Mouse (Mus musculus) natural killer cell, adult 2 months (primary cell): ENCODE measurements around the gene Ablim2.

Source experiments
- DNase-seq, 2 experiments: peaks; one replicate each; pipeline ENCODE4 v3.0.0; 2022; ENCODE audit warnings: low spot score in 2 of 2

The Ablim2 gene

DNA sequence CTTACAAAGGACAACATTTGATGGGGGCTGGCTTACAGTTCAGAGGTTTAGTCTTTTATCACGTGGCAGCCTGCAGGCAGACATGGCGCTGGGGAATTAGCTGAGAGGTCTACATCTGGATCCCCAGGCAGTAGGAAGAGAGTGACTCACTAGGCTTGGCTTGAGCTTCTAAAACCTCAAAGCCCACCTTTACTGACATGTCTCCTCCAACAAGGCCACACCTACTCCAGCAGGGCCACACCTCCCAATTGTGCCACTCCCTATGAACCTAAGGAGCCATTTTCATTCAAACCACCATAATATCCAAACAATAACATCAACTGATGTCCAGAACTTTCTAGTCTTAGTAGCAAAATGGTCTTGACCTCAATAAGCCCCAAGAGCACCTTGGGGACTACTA, 12.6 kb downstream of the Ablim2 start:
- DNase-seq = no peak

- no peak for DNase-seq
Observed at GRCm38 (mm10) chr5:35770891-35771663, 13.4 kb downstream of the Ablim2 start.

DNA sequence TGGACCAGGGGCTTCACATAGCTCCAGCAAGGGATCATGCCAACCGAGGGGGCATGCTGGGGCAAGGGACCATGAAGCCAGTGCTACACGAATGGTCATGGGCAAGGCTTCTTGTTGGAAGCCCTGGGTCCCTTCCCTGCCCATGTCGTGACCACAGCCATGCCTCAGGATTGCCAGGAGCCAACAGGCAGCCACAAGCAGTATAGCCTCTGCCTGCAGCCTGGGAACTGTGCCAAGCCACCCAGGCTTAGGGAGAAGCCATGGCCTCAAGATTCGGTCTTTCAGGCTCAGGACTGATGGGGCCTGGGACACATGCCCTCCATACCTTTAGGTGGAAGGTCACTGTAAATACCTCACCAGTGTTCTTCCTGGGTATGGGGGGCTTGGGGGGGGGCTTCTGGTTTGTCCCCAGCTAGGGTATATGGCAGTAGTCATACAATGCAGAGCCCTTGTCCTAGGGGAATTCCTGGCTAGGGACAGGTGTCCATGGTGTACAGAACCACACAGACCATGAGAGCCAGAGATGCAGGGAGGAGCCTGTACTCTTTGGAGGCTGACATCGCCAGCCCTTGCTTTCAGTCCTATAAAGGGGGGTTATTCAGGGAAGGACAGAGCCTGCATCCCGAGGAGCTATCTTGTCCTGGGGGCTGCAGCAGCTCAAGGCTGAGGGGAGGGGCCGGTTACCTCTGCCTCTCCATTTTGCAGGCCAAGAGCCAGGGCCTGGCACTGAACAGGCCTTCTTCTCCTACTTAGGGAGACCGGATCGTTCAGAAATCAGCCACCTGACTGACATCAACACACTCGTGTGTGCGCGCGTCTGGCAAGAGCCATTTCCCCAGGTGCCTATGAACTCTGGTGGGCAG, 15.8 kb downstream of the Ablim2 start:
- DNase-seq = no peak

DNA sequence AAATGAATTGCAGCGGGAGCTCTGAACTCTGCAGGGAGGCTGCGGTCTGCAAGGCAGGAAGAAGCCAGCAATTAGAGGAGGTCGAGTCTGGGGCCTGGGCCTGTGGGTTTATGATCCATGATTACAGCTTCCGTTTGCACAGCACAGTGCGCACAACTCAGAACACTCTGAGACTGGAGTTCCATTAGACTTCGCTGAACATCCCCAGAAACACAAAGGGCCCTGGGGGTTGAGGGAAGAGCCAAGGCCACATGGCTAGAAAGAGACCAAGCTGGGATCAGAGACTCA, 16.4 kb downstream of the Ablim2 start:
- DNase-seq = no peak

GRCm38 (mm10) chr5:35781116-35781515, 23.4 kb downstream of the Ablim2 start:
- no peak for DNase-seq

DNA sequence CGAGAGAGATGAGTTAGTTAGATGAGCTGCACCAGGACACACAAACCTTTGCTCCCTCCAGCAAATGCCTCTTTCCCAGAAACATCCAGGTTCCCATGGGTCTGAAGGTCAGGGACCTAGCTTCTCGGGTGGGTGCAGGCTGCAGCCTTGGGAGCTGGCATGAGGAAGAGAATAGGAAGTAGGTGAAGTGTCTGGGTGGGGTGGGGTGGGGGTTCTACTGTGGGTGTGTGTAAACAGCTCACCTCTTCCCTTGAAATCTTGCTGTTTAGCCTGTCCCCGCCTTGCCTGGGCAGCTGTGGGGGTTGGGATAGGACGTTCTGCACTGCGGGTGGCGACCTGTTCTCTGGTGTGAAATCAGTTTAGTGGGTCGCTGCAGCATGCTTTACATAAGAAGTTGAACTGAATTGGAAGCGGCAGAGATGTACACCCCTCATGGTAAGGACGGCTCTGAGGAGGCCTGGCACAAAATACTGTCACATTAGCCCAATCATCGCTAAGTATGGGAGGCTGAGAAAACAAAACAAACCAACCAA, 25.0 kb downstream of the Ablim2 start:
- DNase-seq = no peak

- no peak for DNase-seq
Observed at GRCm38 (mm10) chr5:35785853-35786252, 28.2 kb downstream of the Ablim2 start.

DNA sequence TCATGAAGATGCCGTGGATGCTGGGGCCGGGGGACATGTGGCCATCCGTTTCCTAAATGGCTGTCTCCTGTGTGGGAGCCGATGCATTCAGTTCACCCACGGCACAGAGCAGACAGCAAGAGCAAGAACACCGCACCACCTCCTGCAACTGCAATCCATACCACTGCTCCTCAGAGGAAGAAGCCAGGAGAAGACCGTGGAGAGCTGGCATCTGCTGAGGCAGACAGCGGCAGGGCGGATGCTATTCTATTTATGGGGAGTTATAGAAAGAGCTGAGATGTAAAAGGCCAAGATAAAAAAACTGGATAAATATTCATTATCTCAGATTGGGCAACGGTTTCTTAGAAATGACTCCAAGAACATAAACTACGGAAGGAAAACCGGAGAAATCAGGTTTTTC, 30.2 kb downstream of the Ablim2 start:
- DNase-seq = no peak

DNA sequence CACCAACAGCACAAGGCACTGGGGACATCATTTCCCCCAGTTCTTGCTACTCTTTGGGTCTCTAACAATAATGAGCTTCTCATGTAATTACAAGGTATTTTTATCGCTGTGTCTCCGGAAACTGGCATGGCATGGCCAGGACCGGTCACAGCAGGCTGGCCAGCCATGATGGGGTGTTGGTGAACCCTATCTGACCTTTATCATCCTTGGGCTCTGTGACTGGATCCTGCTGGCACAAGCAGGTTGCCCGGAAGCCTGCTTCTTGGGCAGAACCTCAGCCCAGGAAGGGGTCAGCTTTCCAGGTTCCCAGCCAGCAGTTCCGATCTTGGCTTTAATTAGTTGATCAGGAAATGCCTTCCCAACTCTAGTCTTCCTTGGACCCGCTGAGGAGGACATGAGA, 31.0 kb downstream of the Ablim2 start:
- no peak for DNase-seq

DNA sequence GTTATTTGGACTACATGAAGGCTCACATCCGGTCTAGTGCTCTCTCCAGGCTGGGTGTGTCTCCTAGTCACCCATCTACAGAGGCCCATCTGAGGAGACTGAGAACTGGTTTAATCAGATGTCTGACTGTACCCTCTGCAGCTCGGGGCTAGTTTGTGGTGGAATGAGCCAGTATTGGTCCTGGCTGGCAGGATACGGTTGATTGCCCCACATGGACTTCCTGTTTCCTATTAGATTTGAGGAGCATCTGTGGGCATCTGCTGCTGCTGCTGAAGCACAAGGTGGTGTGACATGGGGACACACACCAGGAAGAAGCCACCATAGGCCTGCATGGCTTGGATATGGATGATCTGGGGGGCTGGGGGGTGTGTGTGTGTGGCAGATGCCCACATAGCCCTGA, 32.0 kb downstream of the Ablim2 start:
- no peak for DNase-seq

DNA sequence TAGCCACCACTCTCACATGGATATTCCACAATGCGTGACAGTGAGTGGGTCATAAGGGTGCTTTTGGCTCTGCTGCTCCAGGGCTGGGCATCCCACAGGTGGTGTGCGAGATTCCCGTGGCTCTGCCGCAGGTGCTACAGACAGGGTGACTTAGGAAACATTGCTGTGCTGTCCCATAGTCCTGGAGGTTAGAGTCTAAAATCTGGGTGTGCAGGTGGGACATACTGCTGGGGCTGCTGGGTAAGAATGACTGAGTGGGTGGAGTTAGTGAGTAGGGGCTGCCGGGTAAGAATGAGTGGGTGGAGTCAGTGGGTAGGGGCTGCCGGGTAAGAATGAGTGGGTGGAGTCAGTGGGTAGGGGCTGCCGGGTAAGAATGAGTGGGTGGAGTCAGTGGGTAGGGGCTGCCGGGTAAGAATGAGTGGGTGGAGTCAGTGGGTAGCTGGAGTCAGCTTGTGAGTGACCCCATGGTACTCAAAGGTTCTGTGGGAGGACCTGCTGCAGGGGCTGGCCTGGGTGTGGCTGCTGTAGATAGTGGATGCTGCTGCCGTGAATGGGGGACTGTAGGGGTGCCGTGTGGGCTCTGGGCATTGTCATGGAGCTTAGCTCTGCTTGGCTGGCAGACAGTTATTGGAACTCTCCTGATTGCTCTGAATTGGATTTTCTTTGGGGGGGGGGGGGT, 32.8 kb downstream of the Ablim2 start:
- DNase-seq = no peak

- DNase-seq = no peak
Observed at GRCm38 (mm10) chr5:35793971-35794370, 36.3 kb downstream of the Ablim2 start.

DNA sequence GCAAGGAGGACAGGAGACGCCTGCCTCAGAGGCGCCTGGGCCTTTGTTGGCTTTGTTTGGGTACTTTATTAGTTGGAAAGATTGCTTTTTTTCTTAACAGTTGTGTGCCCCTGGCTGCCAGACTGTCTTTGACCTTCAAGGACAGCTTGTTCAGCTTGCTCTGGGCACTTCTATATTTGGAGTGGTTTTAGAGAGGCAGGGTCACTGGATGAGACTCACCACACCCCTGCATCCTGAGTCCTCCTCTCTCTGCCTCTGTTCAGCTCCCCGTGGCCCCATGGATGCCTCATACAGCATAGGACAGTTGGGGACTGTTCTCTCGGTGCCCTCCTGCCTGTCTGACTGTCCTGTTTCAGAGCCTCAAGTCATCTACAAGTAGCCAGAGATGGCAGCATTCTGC, 37.3 kb downstream of the Ablim2 start:
- no peak for DNase-seq

- peak; percentile 9 to 30 for DNase-seq
Observed at GRCm38 (mm10) chr5:35795481-35796048, 37.9 kb downstream of the Ablim2 start.

DNA sequence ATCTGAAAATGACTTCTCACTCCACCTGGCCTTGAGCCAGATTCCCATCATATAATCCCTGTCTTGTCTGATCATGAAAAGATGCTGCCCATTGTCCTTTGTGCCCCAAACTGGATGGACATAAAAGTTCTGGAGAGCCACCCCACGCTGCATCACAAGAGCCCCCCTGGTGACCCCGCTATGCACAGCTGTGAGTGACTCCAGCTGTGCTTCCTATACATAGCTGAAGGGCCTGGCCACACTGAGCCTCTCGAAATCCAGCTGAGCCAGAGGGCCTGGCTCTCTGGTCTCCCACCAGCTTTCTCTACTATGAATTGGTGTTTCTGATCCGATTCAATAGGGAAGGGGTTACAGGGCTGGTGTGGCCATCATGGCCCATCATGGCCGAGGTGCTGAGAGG, 38.5 kb downstream of the Ablim2 start:
- no peak for DNase-seq

DNA sequence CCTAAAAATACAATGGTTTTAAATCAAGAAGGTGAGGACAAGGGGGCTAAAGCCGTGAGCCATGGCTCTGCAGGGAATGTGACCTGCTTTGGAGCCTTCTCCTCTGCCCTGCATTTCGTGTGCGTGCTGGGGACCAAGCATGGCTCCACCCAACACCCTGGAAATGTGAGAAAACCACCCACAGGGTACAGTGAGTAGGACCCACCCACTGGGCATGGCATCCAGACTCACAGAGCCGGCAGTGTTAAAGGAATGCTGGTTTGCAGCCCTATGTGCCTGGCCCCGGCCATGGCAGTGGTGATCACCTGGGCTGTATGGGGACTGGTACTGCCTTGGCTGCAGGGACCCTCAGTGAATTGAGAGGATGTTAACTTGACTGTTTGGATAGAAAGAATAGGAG, 41.4 kb downstream of the Ablim2 start:
- no peak for DNase-seq

GRCm38 (mm10) chr5:35803416-35803815, 45.7 kb downstream of the Ablim2 start:
- no peak for DNase-seq

GRCm38 (mm10) chr5:35804685-35805084, 47.0 kb downstream of the Ablim2 start:
- DNase-seq = no peak

- no peak for DNase-seq
Observed at GRCm38 (mm10) chr5:35805209-35805608, 47.5 kb downstream of the Ablim2 start.

- DNase-seq = no peak
Observed at GRCm38 (mm10) chr5:35807018-35807417, 49.3 kb downstream of the Ablim2 start.

GRCm38 (mm10) chr5:35810526-35810925, 52.8 kb downstream of the Ablim2 start:
- no peak for DNase-seq

DNA sequence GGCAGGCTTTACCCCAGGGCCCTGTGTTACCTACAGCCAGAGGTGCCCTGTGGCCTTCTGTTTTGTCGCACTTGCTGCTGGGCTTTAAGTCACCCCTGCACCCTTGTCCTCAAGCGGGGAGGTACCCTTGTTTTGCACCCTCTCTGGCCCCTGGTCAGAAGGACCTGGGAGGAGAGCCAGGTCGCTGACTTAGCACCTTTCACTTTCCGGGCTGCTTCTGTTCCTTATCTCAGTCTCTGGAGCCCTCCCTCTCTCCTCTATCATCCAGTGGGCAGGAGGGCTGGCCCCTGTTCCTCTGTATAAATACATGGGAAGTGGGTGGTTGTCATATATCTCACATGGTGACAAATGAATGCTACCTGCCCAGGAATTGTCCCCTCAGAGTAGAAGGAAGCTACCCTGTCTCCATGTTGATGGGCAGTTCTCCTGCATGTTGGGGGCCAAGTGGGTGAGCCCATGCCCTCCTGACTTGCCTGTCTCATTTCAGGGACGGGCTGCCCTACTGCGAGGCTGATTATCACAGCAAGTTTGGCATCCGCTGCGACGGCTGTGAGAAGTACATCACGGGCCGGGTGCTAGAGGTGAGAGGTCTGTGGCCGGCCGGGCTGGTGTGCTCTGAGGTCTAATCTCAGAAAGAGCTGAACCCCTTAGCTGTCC, 54.1 kb downstream of the Ablim2 start:
- DNase-seq = no peak
